Mouse (Mus musculus) embryo, embryonic 10 days (tissue): Measurements from ENCODE around the gene Gm21860.
"Not testable (repeated sequence)": the region's sequence is repeated elsewhere in the genome, so short reads cannot be mapped to it uniquely, and the experiment has no call there.

ENCODE experiments used
- DNase-seq: peaks from one replicate; pipeline ENCODE4 v3.0.0-alpha.2; 2015; ENCODE audit warnings: low spot score

Gm21860 gene

GRCm38 (mm10) chrY:90754721-90755120 is at the start of gene Gm21860:
Gene Gm21860, minus strand, starts transcription at chrY:90754821.
- not testable (repeated sequence) for DNase-seq

GRCm38 (mm10) chrY:90784438-90784837 is 29.8 kb upstream of the Gm21860 start, which contains the start of gene Gm47283:
Gene Gm47283, plus strand, starts transcription at chrY:90784738.
- DNase-seq = not testable (repeated sequence)

DNA sequence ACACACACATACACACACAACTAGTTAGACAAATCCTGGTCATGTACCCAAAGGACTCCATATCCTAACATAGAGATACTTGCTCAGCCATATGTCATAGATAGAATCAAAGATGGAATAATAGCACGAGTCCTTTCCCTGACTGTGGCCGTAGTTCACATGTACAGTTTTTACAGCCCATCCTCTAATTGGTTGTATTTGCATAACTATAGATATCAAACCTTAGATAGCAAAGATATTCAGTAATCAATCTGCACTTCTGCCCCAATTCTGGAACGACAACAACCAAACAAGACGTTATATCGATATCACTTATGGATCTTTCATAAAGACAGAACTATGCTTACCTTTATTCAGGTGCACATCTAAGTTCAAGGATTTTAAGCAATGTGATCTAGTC is 9.4 kb downstream of the Gm21860 start:
- peak; percentile 5 for DNase-seq

- DNase-seq = peak; percentile 70
These were observed 10.1 kb downstream of the Gm21860 start for GRCm38 (mm10) chrY:90744381-90744981.

DNA sequence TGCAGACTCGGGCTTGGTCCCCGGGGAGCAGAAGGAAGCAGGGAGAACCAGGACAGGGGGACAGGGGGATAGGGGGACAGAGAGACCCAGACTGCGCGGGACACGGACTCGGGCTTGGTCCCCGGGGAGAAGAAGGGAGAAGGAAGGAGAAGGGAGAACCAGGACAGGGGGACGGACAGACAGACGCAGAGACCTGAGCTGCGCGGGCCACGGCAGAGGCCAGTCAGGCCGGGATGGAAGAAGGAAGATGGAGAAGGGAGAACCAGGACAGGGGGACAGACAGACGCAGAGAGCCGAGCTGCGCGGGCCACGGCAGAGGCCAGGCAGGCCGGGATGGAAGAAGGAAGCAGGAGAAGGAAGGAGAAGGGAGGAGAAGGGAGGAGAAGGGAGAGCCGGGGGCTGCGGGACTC is 10.8 kb downstream of the Gm21860 start:
- no peak for DNase-seq

DNA sequence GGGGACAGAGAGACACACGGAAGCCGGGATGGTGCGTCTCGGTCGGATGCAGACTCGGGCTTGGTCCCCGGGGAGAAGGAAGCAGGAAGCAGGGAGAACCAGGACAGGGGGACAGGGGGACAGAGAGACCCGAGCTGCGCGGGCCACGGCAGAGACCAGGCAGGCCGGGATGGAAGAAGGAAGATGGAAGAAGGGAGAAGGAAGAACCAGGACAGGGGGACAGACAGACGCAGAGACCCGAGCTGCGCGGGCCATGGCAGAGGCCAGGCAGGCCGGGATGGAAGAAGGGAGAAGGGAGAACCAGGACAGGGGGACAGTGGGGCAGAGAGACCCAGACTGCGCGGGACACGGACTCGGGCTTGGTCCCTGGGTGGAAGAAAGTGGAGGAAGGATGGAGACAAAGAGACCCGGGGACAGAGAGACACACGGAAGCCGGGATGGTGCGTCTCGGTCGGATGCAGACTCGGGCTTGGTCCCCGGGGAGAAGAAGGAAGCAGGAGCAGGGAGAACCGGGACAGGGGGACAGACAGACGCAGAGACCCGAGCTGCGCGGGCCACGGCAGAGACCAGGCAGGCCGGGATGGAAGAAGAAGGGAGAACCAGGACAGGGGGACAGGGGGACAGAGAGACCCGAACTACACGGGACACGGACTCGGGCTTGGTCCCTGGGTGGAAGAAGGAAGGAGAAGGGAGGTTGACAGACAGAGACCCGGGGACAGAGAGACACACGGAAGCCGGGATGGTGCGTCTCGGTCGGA is 11.4 kb downstream of the Gm21860 start:
- DNase-seq = peak; percentile 18

DNA sequence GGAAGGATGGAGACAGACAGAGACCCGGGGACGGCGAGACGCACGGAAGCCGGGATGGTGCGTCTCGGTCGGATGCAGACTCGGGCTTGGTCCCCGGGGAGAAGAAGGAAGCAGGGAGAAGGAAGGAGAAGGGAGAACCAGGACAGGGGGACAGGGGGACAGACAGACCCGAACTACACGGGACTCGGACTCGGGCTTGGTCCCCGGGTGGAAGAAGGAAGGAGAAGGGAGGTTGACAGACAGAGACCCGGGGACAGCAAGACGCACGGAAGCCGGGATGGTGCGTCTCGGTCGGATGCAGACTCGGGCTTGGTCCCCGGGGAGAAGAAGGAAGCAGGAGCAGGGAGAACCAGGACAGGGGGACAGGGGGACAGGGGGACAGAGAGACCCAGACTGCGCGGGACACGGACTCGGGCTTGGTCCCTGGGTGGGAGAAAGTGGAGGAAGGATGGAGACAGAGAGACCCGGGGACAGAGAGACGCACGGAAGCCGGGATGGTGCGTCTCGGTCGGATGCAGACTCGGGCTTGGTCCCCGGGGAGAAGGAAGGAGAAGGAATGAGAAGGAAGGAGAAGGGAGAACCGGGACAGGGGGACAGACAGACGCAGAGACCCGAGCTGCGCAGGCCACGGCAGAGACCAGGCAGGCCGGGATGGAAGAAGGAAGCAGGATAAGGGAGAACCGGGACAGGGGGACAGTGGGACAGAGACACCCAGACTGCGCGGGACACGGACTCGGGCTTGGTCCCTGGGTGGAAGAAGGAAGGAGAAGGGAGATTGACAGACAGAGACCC is 12.2 kb downstream of the Gm21860 start:
- DNase-seq = peak; percentile 28

GRCm38 (mm10) chrY:90741452-90742260 is 13.0 kb downstream of the Gm21860 start:
- peak; percentile 46 for DNase-seq

DNA sequence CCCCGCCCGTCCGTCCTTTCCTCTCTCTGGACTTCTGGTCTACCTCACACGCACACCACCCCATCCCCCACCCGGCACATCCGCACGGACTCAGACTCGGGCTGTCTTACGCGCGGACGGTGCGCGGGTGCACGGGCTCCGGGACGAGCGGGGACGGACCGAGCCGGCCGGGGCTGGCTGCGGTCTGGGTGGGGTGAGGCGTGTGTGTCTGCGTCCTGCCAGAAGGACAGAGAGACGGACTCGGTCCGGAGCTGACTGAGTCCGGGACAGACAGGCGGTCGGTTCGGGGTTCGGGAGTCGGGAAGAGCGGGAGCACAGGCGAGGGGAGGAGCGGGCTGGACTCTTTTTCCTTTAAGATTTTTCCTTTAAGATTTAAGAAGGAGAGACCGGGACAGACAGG is 13.6 kb downstream of the Gm21860 start:
- DNase-seq = peak; percentile 57

DNA sequence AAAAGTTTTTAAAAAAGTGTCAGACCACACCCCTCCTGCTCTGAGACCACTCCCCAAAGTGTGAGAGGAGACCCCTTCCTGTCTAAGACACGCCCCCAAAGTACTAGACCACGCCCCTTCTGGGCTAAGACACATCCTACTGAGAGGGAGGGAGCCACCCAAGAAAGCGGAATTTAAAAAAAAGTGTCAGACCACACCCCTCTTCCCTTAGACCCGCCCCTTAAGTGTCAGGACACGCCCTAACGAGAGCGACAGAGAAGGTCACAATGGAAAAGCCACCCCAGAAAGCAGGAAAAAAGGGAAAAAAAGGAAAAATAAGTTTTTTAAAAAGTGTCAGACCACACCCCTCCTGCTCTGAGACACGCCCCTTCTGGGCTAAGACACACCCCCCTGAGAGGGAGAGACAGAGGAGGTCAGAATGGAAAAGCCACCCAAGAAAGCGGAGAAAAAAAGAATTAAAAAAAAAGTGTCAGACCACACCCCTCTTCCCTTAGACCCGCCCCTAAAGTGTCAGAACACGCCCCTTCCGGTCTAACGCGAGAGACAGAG is 14.5 kb downstream of the Gm21860 start:
- DNase-seq = peak; percentile 83

GRCm38 (mm10) chrY:90739531-90740012 is 15.0 kb downstream of the Gm21860 start:
- DNase-seq = peak; percentile 53

GRCm38 (mm10) chrY:90738841-90739530 is 15.6 kb downstream of the Gm21860 start:
- DNase-seq = peak; percentile 56

DNA sequence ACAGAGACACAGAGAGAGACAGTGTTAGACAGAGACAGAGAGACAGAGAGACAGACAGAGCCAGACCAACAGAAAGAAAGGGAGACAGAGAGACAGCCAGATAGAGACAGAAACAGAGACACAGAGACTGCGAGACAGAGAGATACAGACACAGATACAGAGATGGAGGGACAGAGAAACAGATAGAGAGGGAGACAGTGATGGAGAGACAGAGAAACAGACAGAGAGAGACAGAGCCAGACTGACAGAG is 16.3 kb downstream of the Gm21860 start:
- no peak for DNase-seq

DNA sequence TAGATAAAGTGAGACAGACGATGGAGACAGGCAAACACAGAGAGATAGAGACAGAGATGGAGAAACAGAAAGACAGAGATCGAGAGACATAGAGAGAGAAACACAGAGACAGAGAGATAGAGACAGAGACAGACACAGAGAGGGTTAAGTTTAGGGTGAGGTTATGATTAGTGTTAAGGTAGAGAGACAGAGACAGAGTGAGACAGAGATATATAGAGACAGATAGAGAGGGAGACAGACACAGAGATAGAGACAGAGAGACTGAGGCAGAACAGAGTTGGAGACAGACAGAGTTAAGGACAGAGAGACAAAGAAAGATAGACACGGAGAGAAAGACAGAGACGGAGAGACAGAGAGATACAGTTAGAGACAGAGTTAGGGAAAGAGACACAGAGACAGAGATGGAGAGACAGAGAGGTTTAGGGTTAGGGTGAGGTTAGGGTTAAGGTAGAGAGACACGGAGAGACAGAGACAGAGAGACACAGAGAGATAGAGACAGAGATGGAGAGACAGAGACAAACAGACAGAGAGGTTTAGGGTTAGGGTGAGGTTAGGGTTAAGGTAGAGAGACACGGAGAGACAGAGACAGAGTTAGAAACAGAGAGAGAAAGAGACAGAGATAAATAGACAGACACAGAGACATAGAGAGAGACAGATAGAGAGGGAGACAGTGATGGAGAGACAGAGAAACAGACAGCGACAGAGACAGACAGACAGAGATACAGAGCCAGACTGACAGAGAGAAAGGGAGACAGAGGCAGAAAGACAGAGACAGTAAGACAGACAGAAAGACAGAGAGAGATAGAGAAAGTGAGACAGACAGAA is 16.8 kb downstream of the Gm21860 start:
- DNase-seq = peak; percentile 3

- DNase-seq = peak; percentile 39
These were observed 18.2 kb downstream of the Gm21860 start for GRCm38 (mm10) chrY:90736217-90737000.

GRCm38 (mm10) chrY:90735181-90735895 is 19.3 kb downstream of the Gm21860 start:
- DNase-seq = peak; percentile 9

- DNase-seq = peak; percentile 24
These were observed 20.3 kb downstream of the Gm21860 start for GRCm38 (mm10) chrY:90734334-90734696.

DNA sequence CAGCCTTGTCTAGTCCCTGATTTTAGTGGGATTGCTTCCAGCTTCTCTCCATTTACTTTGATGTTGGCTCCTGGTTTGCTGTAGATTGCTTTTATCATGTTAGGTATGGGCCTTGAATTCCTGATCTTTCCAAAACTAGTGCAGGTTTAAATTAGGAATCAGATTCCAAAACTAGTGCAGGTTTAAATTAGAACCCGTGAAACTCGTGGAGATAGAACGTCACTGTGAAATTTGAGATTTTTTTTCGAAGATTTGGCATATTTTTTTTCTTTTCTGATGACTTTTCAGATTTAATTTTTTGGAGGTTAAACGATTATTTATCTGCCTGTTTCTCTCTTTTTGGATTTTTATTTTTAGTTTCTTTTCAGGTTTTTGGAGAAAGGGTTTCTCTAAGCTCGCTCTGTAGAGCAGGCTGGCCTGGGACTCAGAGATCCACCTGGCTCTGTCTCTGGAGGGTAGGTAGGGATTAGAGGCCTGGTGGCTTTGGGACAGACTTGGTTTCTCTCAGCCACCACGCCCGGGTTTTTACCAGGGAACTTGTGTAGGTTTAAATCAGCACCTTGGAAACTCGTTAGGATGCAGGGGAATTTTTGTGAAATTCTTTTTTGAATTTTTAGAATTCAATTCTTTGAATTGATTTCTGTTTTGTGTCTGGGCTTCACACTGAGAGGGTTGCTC is 20.8 kb downstream of the Gm21860 start:
- not testable (repeated sequence) for DNase-seq
